Mouse (Mus musculus): ENCODE results near the gene Tomm40.

GRCm38 (mm10) chr7:19719200-19719599, 4.0 kb upstream of the Tomm40 start:
- TF ChIP-seq CTCF (IDR thresholded peaks at IDR 0.05; ENCODE audit: low read depth, low read length) (no peak), POLR2A (IDR thresholded peaks at IDR 0.05; ENCODE audit: extremely low read depth, insufficient read depth, low read length) (no peak)

Measured in liver, adult 2 months (tissue).